Mouse (Mus musculus): ENCODE results near the gene Polk.

DNA sequence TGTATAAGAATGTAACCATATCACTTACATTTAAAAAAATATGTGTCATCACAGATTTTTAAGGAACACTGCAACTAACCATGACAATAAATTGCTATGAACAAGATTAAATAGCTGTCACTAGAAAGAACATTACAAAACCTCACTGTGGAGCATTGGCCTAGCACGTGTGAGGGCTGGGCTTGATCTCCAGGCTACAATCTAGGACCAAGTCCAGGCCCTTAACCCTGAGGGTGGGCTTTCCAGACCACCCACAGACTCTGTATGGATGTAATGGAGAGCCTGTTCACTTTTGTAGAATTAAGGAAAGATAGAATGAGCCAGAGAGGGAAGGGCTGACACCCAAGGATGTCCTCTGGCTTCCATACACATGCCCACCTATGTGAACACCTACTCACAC is 79.7 kb downstream of the Polk start:
- TF ChIP-seq POLR2A (IDR thresholded peaks at IDR 0.05; ENCODE audit: control insufficient read depth, low read depth, low read length) (no peak), CTCF (IDR thresholded peaks at IDR 0.05; ENCODE audit: control insufficient read depth, insufficient read depth, insufficient replicate concordance, low read depth, low read length) (no peak)
